Mouse (Mus musculus) heart, postnatal 10 days (tissue): ENCODE data around the gene Gm3739. TPM values are rescaled to one million over a fixed set of nuclear protein-coding genes. Genes with fewer than 3 reads are reported as not detected.
A peak's percentile ranks its signal among the peaks of the same experiment; 100 is the strongest.
"Not testable (repeated sequence)": the region's sequence is repeated elsewhere in the genome, so short reads cannot be mapped to it uniquely, and the experiment has no call there.

Source experiments
- DNase-seq, 2 experiments: peaks; one replicate each; pipeline ENCODE4 v3.0.0; 2021
- intact Hi-C: fragments of 180-260 bp; cut with DNase I; formaldehyde crosslinking; loops from one replicate; pipeline ENCODE4 v1.15.1; 2025
- total RNA-seq, 2 experiments: library from RNA; stranded (reverse); gene quantifications; 2 replicates each; pipeline ENCODE4 v1.2.3; 2021

Gene Gm3739
- total RNA-seq = under 1 TPM; 0.25 to 0.43 TPM

DNA sequence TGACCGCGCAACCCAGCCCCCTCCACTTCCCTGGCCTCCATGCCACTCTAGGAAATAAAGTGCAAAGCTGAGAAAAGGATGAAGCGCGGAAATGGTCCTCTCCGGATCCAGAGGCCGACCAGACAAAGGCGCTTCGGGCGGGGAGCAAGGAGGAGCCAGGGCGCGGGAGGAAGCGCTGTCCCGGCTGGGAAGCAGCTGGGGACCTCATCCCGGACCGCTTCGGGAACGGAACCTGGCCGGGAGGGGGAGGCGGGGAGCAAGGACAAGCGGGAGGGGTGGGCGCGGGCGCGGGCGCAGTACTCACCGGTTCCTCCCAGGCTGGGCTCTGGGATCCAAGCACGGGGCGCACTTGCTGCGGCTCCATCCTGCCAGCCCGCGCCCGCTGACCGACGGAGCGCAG, at the start of gene Gm3739:
Gene Gm3739, minus strand, starts transcription at position 389 of the 400 bp plus-strand sequence.
- intact Hi-C loops = not testable (repeated sequence)

DNA sequence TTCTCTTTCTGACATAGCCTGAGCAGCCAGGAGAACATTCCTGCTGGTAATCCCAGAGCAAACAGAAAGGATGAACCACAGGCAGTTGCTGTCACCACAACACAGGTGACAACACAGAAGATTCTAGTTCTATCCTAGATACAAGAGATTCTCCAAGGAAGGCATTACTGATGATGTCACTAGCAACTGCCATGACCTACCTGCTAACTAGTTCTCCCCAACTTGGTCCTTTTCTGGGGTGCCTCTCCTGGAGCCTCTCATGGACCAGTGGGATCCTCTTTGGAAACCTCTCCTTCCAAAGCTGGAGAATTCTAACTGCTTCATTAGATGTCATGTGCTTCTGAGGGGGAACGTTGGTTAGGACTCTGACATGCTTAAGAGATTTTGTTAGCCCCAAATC, 17.4 kb upstream of the Gm3739 start, which contains the start of gene Gm5797:
Gene Gm5797, minus strand, starts transcription at position 101 of the 400 bp plus-strand sequence.
- DNase-seq, intact Hi-C loops: not testable (repeated sequence)

More for the DNA sequence above, at the start of gene Gm3739:
- peak; percentile 26 for DNase-seq

DNA sequence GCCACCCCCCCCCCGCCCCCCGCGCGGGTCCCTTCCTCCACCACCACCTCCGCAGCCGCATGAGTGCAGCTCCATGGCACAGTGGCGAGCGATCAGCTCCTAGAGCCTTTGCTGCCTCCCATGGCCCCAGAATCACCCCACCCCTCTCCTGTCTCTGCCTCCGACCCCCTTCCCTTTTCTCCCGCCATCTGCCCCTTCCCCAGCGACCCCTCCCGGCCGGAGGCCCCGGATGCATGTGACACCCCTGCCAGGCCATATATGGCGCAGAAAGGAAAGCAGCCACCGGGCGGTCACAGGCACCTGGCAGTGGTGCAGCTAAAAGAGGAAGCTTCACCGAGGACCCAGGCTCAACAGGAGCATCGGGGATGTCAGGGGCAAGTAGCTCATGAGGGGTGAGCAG, 244 bp upstream of the Gm3739 start:
- peak; percentile 2 to 7 for DNase-seq
- intact Hi-C loops = not testable (repeated sequence)

DNA sequence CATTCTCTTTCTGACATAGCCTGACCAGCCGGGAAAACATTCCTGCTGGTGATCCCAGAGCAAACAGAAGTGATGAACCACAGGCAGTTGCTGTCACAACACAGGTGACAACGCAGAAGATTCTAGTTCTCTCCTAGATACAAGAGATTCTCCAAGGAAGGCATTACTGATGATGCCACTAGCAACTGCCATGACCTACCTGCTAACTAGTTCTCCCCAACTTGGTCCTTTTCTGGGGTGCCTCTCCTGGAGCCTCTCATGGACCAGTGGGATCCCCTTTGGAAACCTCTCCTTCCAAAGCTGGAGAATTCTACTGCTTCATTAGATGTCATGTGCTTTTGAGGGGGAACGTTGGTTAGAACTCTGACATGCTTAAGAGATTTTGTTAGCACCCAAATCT, 50.2 kb downstream of the Gm3739 start, which contains the start of gene Gm3727:
Gene Gm3727, minus strand, starts transcription at position 101 of the 400 bp plus-strand sequence.
- DNase-seq, intact Hi-C loops: not testable (repeated sequence)

Other genes with a start within 250 kb of the Gm3739 start
- gene Gm3696, start 214.4 kb downstream of the Gm3739 start, total RNA-seq = under 1 TPM; 0.22 to 0.29 TPM
- not detected for gene Gm6676, start 189.6 kb downstream of the Gm3739 start, total RNA-seq
- under 1 TPM; 0.55 to 0.74 TPM for gene Gm3512, start 140.5 kb downstream of the Gm3739 start, total RNA-seq
- gene Gm16434, start 120.5 kb downstream of the Gm3739 start, total RNA-seq = not detected
- not detected for gene Gm3727, start 50.3 kb downstream of the Gm3739 start, total RNA-seq
- gene Gm5797, start 17.3 kb upstream of the Gm3739 start, total RNA-seq = not detected
- gene Gm8374, start 50.1 kb upstream of the Gm3739 start, total RNA-seq = not detected
- not detected for gene Gm3755, start 135.9 kb upstream of the Gm3739 start, total RNA-seq
- under 1 TPM; 0.20 to 0.29 TPM for gene Gm3752, start 168.7 kb upstream of the Gm3739 start, total RNA-seq